Mouse (Mus musculus): ENCODE measurements at regions not wholly inside any gene's neighbourhood (a gene's known extent, or its start where the extent isn't known, plus 50 kb on each side); places are given as distances from the start of the nearest gene placed in this dataset.

- Histone ChIP-seq H3K27me3 (replicated peaks; ENCODE audit: control insufficient read depth, insufficient read depth, low read length) (no peaks in the 10 kb centered on the region), H3K4me1 (replicated peaks; ENCODE audit: control insufficient read depth, insufficient read depth, low read length) (no peaks in the 10 kb centered on the region), H3K9ac (ENCODE audit: low read depth, low read length) (no peak overlapping the region), H3K4me3 (ENCODE audit: low read depth, low read length) (no peak overlapping the region), H3K9me3 (ENCODE audit: control insufficient read depth, low read length) (no peaks in the 10 kb centered on the region), H3K4me2 (no peak overlapping the region), H3K36me3 (ENCODE audit: control insufficient read depth, insufficient read depth, low read length) (no peaks in the 10 kb centered on the region), H3K27ac (ENCODE audit: low read depth, low read length) (no peak overlapping the region)
- ATAC-seq (replicated peaks; ENCODE audit: low FRiP score) (no peak), DNase-seq (ENCODE audit: low spot score) (no peak)
- 88% methylated on average over 5 of the region's 5 CpGs for WGBS
These were observed 265.8 kb downstream of the Tcf7l2 start for GRCm38 (mm10) chr19:56007433-56007832.

- H3K9me3 ChIP-seq (ENCODE audit: control insufficient read depth, low read length), result no peaks in the 10 kb centered on the region
- no peak overlapping the region for H3K27ac ChIP-seq (ENCODE audit: low read depth, low read length)
- H3K36me3 ChIP-seq (ENCODE audit: control insufficient read depth, insufficient read depth, low read length), result no peaks in the 10 kb centered on the region
- no peak overlapping the region for H3K4me3 ChIP-seq (ENCODE audit: low read depth, low read length)
- no peak overlapping the region for H3K4me2 ChIP-seq
- H3K27me3 ChIP-seq (replicated peaks; ENCODE audit: control insufficient read depth, insufficient read depth, low read length), result no peaks in the 10 kb centered on the region
- ATAC-seq (replicated peaks; ENCODE audit: low FRiP score) (no peak), DNase-seq (ENCODE audit: low spot score) (no peak)
- H3K4me1 ChIP-seq (replicated peaks; ENCODE audit: control insufficient read depth, insufficient read depth, low read length), result no peaks in the 10 kb centered on the region
- H3K9ac ChIP-seq (ENCODE audit: low read depth, low read length), result no peak overlapping the region
- WGBS, result 83% methylated on average over 7 of the region's 7 CpGs
These were observed 269.1 kb downstream of the Tcf7l2 start for GRCm38 (mm10) chr19:56010766-56011165.

- no peak for ATAC-seq (replicated peaks; ENCODE audit: low FRiP score)
- Histone ChIP-seq H3K4me1 (replicated peaks; ENCODE audit: control insufficient read depth, insufficient read depth, low read length) (no peaks in the 10 kb centered on the region), H3K27me3 (replicated peaks; ENCODE audit: control insufficient read depth, insufficient read depth, low read length) (no peaks in the 10 kb centered on the region), H3K36me3 (ENCODE audit: control insufficient read depth, insufficient read depth, low read length) (no peaks in the 10 kb centered on the region), H3K27ac (ENCODE audit: low read depth, low read length) (no peak overlapping the region), H3K4me3 (ENCODE audit: low read depth, low read length) (no peak overlapping the region), H3K9ac (ENCODE audit: low read depth, low read length) (no peak overlapping the region), H3K4me2 (no peak overlapping the region), H3K9me3 (ENCODE audit: control insufficient read depth, low read length) (no peaks in the 10 kb centered on the region)
- DNase-seq (ENCODE audit: low spot score), result no peak
These were observed 269.7 kb downstream of the Tcf7l2 start for GRCm38 (mm10) chr19:56011292-56011691.

- Histone ChIP-seq H3K4me2 (no peak overlapping the region), H3K4me3 (ENCODE audit: low read depth, low read length) (no peak overlapping the region), H3K9me3 (ENCODE audit: control insufficient read depth, low read length) (no peaks in the 10 kb centered on the region), H3K36me3 (ENCODE audit: control insufficient read depth, insufficient read depth, low read length) (no peaks in the 10 kb centered on the region), H3K9ac (ENCODE audit: low read depth, low read length) (no peak overlapping the region), H3K4me1 (replicated peaks; ENCODE audit: control insufficient read depth, insufficient read depth, low read length) (no peaks in the 10 kb centered on the region), H3K27me3 (replicated peaks; ENCODE audit: control insufficient read depth, insufficient read depth, low read length) (no peaks in the 10 kb centered on the region), H3K27ac (ENCODE audit: low read depth, low read length) (no peak overlapping the region)
- ATAC-seq (replicated peaks; ENCODE audit: low FRiP score) (no peak), DNase-seq (ENCODE audit: low spot score) (no peak)
- 80% methylated on average over 4 of the region's 4 CpGs for WGBS
These were observed 270.2 kb upstream of the Habp2 start for GRCm38 (mm10) chr19:56016548-56017346.

- Histone ChIP-seq H3K4me3 (ENCODE audit: low read depth, low read length) (no peak overlapping the region), H3K4me2 (no peak overlapping the region), H3K27ac (ENCODE audit: low read depth, low read length) (no peak overlapping the region), H3K27me3 (replicated peaks; ENCODE audit: control insufficient read depth, insufficient read depth, low read length) (no peaks in the 10 kb centered on the region), H3K4me1 (replicated peaks; ENCODE audit: control insufficient read depth, insufficient read depth, low read length) (no peaks in the 10 kb centered on the region), H3K36me3 (ENCODE audit: control insufficient read depth, insufficient read depth, low read length) (no peaks in the 10 kb centered on the region), H3K9ac (ENCODE audit: low read depth, low read length) (no peak overlapping the region), H3K9me3 (ENCODE audit: control insufficient read depth, low read length) (no peaks in the 10 kb centered on the region)
- 74% methylated on average over 7 of the region's 7 CpGs for WGBS
- DNase-seq (ENCODE audit: low spot score), result no peak
- ATAC-seq (replicated peaks; ENCODE audit: low FRiP score), result no peak
These were observed 269.4 kb upstream of the Habp2 start for GRCm38 (mm10) chr19:56017524-56017923.

GRCm38 (mm10) chr19:56019143-56019542, 267.8 kb upstream of the Habp2 start:
- WGBS, result 75% methylated on average over 7 of the region's 7 CpGs

GRCm38 (mm10) chr19:56022348-56022747, 264.6 kb upstream of the Habp2 start:
- no peaks in the 10 kb centered on the region for H3K27me3 ChIP-seq (replicated peaks; ENCODE audit: control insufficient read depth, insufficient read depth, low read length)
- no peak overlapping the region for H3K4me2 ChIP-seq
- H3K9me3 ChIP-seq (ENCODE audit: control insufficient read depth, low read length), result no peaks in the 10 kb centered on the region
- no peak for DNase-seq (ENCODE audit: low spot score)
- H3K4me1 ChIP-seq (replicated peaks; ENCODE audit: control insufficient read depth, insufficient read depth, low read length), result no peaks in the 10 kb centered on the region
- H3K4me3 ChIP-seq (ENCODE audit: low read depth, low read length), result no peak overlapping the region
- H3K36me3 ChIP-seq (ENCODE audit: control insufficient read depth, insufficient read depth, low read length), result no peaks in the 10 kb centered on the region
- no peak overlapping the region for H3K27ac ChIP-seq (ENCODE audit: low read depth, low read length)
- no peak for ATAC-seq (replicated peaks; ENCODE audit: low FRiP score)
- 28% methylated on average over 6 of the region's 6 CpGs for WGBS
- H3K9ac ChIP-seq (ENCODE audit: low read depth, low read length), result no peak overlapping the region

More at GRCm38 (mm10) chr19:56019143-56019542, 267.8 kb upstream of the Habp2 start:
- no peak overlapping the region for H3K4me3 ChIP-seq (ENCODE audit: low read depth, low read length)
- H3K4me1 ChIP-seq (replicated peaks; ENCODE audit: control insufficient read depth, insufficient read depth, low read length), result no peaks in the 10 kb centered on the region
- DNase-seq (ENCODE audit: low spot score), result no peak
- H3K9me3 ChIP-seq (ENCODE audit: control insufficient read depth, low read length), result no peaks in the 10 kb centered on the region
- no peak for ATAC-seq (replicated peaks; ENCODE audit: low FRiP score)
- H3K9ac ChIP-seq (ENCODE audit: low read depth, low read length), result no peak overlapping the region
- no peaks in the 10 kb centered on the region for H3K27me3 ChIP-seq (replicated peaks; ENCODE audit: control insufficient read depth, insufficient read depth, low read length)
- H3K27ac ChIP-seq (ENCODE audit: low read depth, low read length), result no peak overlapping the region
- no peak overlapping the region for H3K4me2 ChIP-seq
- H3K36me3 ChIP-seq (ENCODE audit: control insufficient read depth, insufficient read depth, low read length), result no peaks in the 10 kb centered on the region

- Histone ChIP-seq H3K9me3 (ENCODE audit: control insufficient read depth, low read length) (no peaks in the 10 kb centered on the region), H3K4me3 (ENCODE audit: low read depth, low read length) (no peak overlapping the region), H3K4me1 (replicated peaks; ENCODE audit: control insufficient read depth, insufficient read depth, low read length) (peaks cover 2% of the 10 kb centered on the region; the same call in 1 of the 2 replicates), H3K27me3 (replicated peaks; ENCODE audit: control insufficient read depth, insufficient read depth, low read length) (no peaks in the 10 kb centered on the region), H3K36me3 (ENCODE audit: control insufficient read depth, insufficient read depth, low read length) (no peaks in the 10 kb centered on the region), H3K4me2 (no peak overlapping the region), H3K9ac (ENCODE audit: low read depth, low read length) (no peak overlapping the region), H3K27ac (ENCODE audit: low read depth, low read length) (no peak overlapping the region)
- DNase-seq (ENCODE audit: low spot score), result no peak
- no peak for ATAC-seq (replicated peaks; ENCODE audit: low FRiP score)
- WGBS, result 74% methylated on average over 4 of the region's 4 CpGs
These were observed 262.3 kb upstream of the Habp2 start for GRCm38 (mm10) chr19:56024599-56024998.

Measured in liver, embryonic 11.5 days (tissue).